Mouse (Mus musculus) kidney, postnatal 14 days (tissue): ENCODE data around the gene Bcor.
A peak's percentile ranks its signal among the peaks of the same experiment; 100 is the strongest.

Experiments
- DNase-seq: peaks from one replicate; pipeline ENCODE4 v3.0.0; 2022; ENCODE audit warnings: mixed read lengths

Gene Bcor

DNA sequence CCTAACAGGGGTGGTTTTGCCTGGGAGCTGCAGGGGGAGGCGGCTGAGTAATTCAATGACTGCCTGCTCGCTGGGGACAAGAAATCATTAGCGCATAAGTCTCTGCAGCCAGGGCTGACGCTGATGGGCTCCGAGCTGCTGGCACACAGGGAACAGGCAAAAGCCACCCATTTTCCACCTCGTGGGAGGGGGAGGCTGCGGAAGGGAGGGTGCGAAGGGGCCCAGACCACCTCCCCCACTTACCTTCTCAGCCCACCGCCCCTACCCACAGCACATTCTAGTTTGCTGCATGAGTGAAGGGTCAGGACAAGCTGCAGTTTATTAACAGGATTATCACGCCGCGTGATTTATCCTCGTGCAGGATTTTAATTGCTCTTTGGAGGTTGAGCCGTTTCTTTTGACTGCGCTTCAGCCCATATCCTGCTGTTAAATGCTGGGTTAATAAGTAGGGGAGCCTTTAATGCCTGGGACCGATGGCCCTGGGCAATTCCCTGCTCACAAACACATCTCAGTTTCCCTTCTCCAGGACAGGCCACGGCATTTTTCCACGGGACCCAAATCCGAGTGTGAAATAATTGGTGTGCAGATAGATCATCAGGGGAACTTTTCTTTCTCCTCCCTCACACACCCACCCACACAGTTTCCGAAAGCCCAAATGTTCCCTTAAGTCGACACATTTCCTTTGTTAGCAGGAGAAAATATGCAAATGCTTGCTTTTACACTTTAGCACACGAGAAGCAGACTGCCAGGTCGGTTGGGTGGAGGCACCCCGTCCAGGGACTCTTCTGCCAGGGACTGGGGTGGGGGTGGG is 97.8 kb downstream of the Bcor start:
- peak; percentile 33 for DNase-seq

DNA sequence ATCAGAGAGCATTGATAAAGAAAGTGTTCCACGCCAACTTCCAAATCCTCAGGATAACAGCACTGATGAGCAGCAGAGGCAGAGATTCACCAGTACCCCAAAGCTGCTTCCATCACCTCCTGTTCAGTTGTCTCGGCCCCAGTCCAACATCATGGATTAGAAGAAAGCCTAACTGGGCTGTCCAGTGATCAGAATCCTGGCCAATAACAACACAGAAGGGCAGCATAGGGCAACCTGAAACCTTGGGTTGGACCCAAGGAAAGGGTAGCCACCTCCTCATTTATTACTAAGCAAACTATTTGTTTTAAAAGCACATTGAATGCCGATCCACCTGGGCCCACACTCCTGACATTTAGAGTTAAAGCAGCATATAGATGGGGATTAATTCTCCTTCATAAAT is 99.3 kb downstream of the Bcor start:
- no peak for DNase-seq

DNA sequence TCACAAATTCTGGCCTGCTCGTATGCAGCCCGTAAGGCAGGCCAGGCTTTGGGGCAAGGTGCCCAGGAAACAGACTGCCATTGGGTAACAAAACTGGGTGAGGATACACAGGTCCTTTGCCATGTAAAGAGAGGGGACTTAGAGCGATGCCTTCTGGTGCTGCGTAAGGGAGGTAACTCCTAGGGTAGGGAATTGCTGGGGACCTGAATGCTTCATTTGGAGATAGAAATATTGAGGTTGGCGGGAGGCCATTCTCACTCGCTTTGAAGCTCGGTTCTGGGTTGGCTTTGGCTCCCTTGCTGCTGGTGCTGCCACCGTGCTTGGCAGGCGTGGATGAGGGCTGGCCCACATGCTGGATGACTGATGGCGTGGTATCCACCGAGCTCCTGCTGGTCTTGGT is 102.9 kb downstream of the Bcor start:
- no peak for DNase-seq

DNA sequence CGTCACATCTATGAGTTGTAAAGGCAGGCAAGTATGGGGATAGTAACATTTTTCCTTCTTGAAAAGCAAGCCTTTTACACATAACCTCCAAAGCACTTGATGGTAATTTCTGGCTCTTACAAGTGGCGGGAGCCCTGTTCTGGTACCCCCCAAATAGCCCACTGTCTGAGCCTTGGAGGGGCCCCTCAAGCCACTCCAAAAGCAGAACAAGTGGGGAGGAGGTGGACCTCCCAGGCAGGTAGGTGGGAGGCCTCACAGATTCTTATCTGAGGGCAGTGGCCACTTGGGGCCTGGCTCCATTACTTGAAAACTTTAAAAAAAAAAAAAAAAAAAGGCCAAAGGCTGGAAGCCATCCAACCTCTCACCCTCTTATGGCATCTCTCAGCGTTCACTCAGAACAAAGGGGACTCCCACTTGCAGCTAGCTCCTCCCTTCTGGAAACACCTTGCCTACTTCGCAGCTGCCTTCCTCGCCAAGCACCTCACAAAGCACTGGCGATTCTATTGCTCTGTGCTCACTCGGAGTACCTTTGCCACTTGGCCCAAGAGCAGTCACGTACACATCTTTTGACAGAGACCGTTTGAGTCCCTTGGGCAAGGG is 106.7 kb downstream of the Bcor start:
- no peak for DNase-seq

DNA sequence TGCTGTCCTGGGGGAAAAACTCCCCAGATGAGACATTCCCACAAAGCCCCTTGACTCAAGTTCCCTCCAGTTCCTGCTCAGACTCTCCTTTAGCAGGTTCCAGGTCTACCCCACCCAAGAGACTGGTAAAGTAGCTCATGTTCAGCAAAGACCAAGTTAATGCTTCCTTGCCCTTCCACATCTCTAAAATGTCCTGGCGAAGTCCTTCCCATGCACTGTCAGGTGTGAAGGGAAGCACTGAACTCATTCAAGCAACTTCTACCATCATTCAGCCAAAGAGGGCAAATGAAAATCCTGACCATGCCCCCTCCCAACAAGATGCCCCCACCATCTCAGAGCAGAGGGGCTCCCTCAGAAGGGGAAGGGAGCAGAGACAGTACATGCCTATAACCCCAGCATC is 107.5 kb downstream of the Bcor start:
- no peak for DNase-seq

DNA sequence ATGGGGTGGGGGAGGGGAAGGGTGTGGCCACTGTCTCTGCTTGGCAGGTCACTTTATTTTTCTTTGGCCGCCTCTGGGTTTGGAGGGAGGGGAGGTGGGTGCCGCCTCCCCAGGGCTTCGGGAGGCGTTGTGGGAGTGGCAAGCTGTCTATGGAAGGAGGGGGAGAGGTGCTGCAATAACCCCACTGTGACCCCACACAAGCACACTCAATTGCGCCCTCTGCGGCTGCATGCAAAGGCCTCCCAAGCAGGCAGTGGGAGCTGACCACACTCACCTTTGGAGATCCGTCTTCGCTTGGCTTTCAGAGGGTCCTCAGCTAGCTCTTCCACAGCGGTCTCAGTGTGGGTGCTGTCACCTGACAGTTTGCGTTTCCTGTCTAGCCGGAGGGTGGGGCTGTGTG is 111.4 kb downstream of the Bcor start:
- DNase-seq: no peak

DNA sequence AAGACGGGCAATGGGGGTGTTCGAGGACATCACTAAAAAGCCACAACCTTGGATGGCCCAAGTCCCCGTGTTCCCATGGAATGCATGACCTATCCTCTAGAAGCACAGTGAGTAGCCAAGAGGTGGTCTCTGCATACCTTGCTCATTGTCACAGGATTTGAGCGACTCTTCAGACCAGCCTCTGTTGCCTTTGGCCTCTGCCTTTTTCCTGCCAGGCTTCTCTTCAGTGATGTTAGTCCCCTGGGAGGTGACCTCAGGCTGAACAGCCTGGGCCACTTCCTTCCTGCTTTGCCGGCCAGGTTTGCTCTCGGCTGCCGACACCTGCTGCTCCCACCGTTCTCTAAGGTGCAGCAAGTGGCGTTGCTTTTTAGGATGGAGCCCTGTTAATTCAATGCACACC is 112.0 kb downstream of the Bcor start:
- no peak for DNase-seq

DNA sequence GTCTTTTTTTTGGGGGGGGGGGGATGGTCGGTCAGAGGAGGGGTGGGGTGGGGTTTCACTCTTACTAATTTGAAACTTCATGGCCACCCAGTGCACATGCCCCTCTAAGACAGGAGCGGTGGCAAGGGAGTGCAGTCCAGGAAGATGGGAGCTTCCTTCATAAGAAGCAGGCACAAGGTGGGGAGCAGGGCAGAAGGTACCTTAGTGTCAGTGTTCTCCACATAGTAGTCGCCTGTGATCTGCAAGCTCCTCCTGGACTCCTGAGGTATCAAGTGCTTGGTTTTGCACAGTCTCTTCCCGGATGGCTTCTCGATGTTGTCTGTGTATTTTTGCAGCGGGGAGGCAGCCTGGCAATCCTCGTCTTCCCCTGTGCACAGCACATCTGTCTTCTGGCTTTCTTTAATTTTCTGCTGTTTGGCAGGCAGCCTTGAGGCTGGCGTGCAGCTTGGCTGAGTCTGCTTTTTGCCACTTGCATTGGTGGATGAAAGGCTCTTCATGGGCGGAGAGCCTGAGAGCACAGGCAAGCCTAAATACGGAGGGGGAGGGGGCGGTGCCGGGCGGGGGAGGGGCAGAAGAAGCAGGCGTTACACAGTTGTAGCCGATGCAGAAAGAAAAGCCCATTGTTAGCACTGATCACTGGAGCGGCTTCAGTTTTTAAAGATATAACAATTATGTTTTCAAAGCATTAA is 112.8 kb downstream of the Bcor start:
- DNase-seq: no peak

DNA sequence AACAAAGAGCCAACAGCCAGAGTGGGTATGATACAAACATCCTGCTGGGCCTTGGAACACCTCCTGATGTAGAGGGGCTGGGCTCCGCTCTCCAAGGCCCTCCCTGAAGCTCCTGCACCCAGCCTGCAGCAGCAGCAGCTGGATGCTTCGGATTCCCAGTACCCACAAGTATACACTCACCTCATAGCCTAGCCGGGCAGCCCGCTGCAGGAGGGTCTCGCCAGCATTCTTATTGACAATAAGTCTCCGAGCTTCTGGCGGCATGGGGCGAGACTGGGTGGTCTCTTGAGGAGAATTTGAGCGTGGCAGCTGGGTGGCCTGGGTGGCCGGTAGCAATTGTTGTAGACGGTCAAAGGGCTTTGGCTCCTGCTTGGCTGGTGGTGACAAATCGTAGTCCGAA is 113.5 kb downstream of the Bcor start:
- DNase-seq: no peak

DNA sequence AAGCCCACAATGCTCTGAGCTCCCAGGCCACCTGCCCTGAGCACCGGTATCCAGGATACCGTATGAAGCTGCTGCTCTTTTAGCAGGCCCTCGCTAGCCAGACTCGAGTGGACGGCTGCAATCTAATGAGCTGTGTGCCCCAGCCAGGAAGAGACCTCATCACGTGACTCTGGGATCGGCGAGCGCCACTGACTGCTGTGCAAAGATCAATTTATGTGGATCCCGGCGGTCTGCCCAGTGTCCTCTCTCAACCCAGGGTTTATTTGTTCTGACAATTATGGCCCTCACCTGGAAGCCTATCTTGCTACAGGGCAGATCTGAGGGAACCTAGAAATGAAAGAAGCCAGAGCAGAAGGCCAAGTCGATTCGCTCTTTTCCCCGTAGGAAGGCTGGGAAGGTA is 116.8 kb downstream of the Bcor start:
- no peak for DNase-seq

DNA sequence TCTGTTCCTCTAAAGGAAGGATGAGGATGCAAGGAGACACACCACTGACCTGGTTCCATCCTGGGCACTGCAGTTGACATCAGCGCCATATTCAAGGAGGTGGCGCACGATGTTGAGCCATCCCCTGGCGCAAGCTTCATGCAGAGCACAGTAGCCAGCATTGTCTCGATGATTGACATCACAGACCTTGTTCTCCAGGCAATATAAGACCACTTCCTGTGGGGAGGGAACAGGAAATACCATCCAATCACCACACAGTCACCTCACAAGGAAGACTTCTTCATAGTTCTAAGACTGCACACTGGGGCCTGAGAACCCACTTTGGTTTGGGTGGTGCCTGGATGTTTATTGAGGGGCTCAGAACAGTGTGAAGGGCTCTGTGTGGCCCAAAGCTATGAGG is 118.7 kb downstream of the Bcor start:
- no peak for DNase-seq

DNA sequence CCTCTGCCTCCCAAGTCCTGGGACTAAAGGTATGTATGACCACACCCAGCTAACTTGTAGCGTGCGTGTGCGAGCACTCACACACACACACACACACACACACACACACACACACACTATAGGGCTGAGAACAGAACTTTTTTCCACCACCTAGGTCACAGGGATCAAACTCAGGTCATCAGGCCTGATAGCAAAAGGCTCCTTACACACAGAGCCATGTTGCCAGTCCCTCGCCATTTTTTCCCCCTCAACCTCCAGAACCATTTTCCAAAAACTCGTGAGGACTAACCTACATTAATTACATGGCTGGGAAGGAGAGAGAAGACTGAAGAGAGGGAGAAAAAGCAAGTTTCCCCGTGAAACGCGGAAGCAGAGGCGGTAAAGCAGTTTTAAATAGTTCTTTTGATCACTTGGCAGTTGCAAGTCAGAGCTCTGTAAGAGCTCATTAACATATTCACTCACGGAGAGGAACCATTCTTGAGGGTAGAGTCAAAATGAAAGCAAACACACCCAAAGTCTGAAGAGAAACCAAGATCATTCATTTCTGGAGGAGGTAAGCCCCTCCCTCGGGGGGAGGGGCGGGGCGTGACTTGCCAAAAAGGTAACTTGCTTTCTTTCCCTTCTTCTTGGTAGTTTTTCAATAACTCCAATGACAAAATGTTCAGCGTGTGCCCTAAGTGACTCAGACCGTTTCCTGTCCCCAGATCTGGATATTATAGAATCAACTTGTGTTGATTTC is 145.3 kb downstream of the Bcor start:
- DNase-seq: no peak

DNA sequence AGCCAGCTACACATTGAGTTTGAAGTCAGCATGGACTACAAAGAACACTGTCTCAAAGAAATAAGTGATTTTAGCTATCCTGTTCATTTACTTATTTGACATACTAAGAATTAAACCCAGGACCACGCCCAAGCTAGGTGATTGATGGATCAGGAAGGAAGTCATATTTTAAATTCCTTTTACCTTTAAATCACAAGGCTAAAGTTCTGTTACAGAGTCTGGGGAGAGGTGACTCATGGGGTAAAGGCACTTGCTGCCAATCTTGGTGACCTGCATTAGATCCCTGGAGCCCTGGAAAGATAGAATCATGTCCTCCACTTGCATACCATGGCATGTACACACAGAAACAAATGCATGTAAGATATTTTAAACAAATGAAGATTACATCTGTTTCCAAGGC is 149.5 kb downstream of the Bcor start:
- DNase-seq: no peak

DNA sequence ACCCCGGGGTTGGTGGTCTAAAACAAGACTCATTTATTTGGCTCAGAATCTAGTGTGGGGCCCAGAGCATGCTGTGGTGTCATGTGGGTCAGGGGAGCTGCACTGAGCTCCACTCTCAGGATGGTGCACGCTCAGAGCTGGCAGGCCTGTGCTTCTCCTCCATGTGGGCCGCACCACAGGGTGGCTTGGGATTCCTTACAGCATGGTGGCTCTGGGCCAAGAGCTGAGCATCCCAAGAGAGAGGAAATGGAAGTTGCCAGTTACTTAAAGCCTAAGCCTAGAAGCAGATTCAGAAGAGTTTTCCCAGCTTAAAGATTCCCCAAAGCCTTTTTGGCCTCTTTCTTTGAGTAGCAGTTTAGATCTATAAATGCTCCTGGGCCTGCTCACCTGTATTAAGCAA is 151.1 kb downstream of the Bcor start:
- DNase-seq: no peak

DNA sequence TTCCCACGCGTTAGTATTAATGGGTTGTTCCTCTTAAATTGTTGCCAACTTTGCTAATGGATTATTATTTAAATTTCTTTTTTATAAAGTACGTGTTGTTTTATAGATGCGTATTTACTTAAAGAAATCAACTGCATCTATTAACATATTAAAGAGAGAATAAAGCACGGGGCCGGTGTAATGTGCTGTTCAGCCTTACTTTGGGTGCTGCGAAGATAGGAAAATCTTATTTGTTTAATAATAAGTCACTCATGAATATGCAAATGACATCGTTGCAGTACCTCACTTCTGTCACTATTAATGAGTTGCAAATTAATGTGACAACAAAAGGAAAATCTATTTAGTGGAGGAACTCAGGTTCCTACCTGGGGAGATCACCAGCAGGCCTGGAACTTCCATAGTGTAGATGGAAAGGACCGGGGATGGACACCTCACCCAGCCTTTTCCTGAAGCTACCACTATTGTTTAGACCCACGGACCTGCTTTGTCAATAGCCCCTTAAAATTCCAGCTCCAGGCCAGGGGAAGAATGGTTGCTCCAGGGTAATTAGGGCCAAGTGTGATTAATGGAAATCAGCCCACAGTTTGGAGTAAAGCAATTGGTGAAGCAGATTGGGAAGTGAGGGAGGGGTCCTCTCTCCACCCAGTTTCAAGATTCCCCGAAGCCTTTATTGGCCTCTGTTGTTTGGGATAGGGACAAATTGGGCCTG is 152.2 kb downstream of the Bcor start:
- no peak for DNase-seq

DNA sequence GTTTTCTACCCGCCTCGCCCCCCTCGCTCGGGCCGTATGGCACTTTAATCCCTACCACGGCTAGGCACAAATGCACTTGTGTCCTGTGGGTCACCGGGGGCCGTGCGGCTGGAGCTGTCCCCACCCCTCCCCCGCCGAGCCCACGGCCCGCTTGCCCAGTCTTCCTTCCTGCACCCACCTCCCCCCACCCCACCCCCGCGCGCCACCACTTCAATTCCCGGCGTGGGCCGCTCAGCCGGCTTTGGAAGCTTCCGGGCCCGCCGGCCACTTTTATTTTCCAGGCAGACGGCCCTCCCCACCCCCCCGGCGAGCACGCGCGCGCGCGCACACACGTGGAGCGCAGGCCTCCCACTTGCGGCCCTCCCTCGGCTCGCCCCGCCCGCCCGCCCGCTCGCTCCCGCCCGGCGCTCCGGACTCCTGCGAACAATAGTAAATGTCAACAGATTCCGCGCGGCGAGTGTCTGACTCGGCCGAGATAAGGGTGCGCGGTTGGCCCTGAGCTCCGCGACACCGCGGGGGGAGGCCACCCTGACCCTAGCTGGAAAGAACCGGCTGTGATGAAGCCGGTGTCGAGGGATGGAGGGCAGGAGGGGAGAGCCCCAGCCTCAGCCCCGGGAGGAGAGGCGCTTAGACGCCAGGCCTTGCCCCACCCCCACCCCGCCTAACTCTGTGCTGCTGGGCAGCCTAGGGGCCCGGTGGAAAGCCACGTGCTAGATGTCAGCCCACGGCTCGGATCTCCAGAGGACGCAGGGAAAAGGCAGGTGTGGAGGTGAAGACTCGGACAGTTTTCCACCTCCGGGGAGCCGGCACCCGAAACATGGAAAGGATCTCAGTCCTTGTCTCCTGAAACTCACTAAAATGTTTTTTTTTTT is 153.0 kb downstream of the Bcor start:
- DNase-seq: peak; percentile 68

DNA sequence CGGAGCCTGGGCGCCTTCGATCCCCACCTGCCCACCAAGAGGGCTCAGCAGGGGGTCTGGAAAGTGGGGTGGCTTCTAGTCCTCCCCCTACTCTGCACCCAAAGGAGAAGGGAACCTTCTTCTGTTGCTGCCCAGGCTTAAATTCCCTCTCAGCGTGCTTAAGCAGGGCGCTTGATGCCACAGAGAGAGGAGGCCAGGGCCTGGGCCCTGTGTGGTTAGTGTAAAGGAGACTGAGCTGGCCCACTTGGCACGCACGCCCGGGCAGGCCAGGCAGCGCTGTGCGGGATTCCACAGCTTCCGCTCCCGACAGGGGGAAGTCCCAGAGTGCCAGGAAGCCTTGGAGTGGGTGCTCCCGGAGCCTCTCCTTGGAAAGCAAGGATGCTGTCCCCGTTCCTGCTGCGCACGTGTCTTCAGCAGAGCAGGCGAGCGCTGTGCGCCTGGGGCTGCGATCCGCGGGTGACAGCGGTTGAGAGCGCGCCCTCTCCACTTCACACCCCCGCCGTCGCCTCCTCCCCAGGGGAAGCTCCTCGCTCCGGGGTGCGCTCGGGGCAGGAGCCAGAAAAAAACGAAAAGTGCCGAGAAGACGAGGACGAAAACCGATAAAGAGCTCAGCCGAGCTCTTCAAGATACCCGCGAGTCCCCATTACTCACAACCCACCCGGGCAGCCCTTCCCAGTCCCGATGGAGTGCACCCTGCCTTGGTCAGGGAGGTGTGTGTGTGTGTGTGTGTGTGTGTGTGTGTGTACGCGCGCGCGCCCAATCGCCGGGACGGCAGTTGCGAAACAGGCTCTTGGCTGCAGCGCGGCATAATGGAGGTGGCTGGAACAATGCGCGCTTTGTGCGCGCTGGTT is 153.9 kb downstream of the Bcor start:
- DNase-seq: peak; percentile 72

DNA sequence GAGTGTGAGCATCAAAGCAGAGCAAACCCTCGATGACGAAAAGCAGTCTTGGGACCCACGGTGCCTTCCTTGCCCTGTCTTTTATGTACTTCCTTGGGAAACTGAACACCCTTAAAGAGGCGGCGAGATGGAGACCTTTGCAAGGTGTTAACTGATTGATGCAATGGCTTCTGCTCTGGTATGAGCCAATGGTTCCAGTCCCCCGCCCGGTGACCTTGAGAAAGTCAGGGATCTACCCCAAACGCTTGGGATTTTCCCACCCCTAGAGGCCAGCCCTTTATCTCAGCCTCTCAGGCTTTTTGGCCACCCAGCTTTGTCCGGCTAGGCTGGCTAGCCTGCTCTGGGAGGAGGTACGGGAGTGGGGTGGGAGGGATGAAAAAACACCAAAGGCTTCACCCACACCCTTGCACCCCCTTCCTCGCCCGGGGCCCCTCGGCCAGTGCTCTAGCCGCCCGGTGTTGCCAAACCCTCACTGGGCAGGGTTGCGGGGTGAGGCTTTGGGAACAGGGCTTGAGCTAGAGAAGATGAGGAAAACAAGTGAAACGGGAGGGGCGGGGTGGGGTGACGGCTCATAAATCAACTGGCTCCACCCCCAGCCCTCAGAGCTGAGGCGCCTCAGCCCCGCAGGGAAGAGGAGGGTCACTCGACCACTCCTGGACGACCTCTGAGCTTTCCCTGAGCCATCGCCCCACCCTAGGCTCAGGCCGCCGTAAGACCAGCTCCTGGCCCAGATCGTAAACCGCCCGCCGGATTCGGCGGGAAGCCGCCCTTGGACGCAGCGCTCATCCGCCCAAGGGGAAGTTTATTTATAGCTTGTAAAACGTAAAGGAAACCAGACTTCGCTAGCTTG is 154.7 kb downstream of the Bcor start:
- DNase-seq: peak; percentile 66

DNA sequence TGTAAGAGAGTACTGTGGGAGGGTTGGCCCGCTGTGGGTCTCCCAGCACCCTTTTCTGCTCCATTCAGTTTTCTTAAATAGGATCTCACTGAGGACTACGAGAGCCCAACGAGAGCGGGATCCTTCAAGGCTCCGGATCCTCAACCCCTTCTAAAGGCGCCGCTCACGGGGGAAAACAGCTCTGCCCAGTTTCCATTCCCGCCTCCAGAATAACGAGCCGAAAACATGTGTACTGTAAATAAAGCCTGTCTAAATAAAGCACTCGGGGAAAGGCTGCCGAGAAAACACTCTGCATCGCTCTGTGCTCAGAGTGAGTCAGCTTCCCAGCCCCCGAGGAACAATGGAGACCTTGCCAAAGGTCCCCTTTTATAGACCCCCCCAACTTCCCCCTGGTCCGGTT is 155.7 kb downstream of the Bcor start:
- DNase-seq: no peak

DNA sequence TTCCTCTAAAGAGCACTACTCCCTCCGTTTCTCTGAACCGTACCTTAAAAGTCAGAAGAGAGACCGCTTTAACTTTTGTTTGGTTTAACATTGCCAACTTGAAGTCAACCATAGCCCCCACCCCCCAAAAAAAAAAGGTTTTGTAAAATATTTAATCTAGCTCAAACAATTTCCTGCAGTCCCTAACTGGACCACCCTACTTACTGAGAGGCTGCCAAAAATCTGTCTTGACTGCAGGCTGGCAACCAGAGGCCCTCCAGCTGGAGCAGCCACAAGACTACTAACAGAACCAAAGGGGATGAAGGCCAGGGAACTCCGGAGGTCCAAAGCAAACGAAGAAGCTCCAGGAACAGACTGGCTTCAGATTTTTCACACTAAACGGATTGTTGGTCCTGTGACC is 156.2 kb downstream of the Bcor start:
- DNase-seq: no peak
